In genomic region chr9:111211122-111212041, GRCm38 (mm10) we compare ENCODE assay signal across 27 mouse cellular contexts.
DNase-seq lines count a peak whose midpoint lies in the region; ATAC-seq and TF ChIP-seq lines count a peak whose summit lies in the region.
"Had no signal": no experiment of that assay in that cellular context is flagged by ENCODE, and none has a peak within 500 bp of the region (broad histone marks: within the 10 kb centered on the region; RNA-seq: fewer than 3 reads in every experiment).

No protein-coding gene starts in this region.

- ATAC-seq in heart, embryonic 15.5 days (replicated peaks; ENCODE audit: insufficient number of reproducible peaks, insufficient read depth, low FRiP score, low read depth), result no peak
- ATAC-seq in stomach, embryonic 15.5 days (ENCODE audit: insufficient read depth, low FRiP score, low read depth), result peak; percentile 18; the same call in 1 of the 2 replicates
- ATAC-seq in stomach, postnatal 0 days (ENCODE audit: low FRiP score, low TSS enrichment), result no peak
- ATAC-seq: CD4-positive, CD25-positive, alpha-beta regulatory T cell, adult 4 months; forebrain, embryonic 14.5 days; inflammation-experienced regulatory T-cells, adult 6 months; midbrain, embryonic 15.5 days had no signal

- H3K4me3 ChIP-seq in heart, embryonic 15.5 days, result no peak overlapping the region
- no peak overlapping the region for H3K4me3 ChIP-seq in stomach, embryonic 15.5 days (replicated peaks)
- no peak overlapping the region for H3K4me3 ChIP-seq in stomach, postnatal 0 days (ENCODE audit: low read depth, low read length)
- H3K4me3 ChIP-seq: hindbrain, embryonic 10.5 days; hindbrain, embryonic 15.5 days; liver, embryonic 13.5 days; lung, embryonic 15.5 days; midbrain, embryonic 10.5 days; midbrain, embryonic 15.5 days; neural tube, embryonic 15.5 days had no signal

- intact Hi-C loops in heart, postnatal 14 days (cut with DNase I), result loop anchor here (5.0 kb wide), 1 partner anchor 94 kb away; the partner anchor contains the start of gene Lrrfip2

- H3K36me3 ChIP-seq in heart, embryonic 15.5 days, result peaks cover 22% of the 10 kb centered on the region
- H3K36me3 ChIP-seq in stomach, embryonic 15.5 days, result peaks cover 8% of the 10 kb centered on the region; the same call in 1 of the 2 replicates
- H3K36me3 ChIP-seq in stomach, postnatal 0 days (ENCODE audit: control insufficient read depth, insufficient read depth, low read length), result no peaks in the 10 kb centered on the region

- TF ChIP-seq CTCF in stomach, postnatal 0 days (IDR thresholded peaks at IDR 0.05; ENCODE audit: low read depth), result no peak

- H3K27ac ChIP-seq in heart, embryonic 15.5 days, result peak overlapping the region; percentile 35; the same call in 1 of the 2 replicates
- H3K27ac ChIP-seq in stomach, embryonic 15.5 days, result no peak overlapping the region
- no peak overlapping the region for H3K27ac ChIP-seq in stomach, postnatal 0 days (replicated peaks)
- H3K27ac ChIP-seq: hindbrain, embryonic 10.5 days; hindbrain, embryonic 15.5 days; liver, embryonic 13.5 days; lung, embryonic 15.5 days; midbrain, embryonic 10.5 days; midbrain, embryonic 15.5 days; neural tube, embryonic 15.5 days had no signal

- no peak overlapping the region for H3K9ac ChIP-seq in heart, embryonic 15.5 days
- H3K9ac ChIP-seq in stomach, embryonic 15.5 days, result no peak overlapping the region
- H3K9ac ChIP-seq in stomach, postnatal 0 days (ENCODE audit: low read length), result no peak overlapping the region
- H3K9ac ChIP-seq: hindbrain, embryonic 15.5 days; liver, embryonic 13.5 days; lung, embryonic 15.5 days; midbrain, embryonic 15.5 days; neural tube, embryonic 15.5 days had no signal

- DNase-seq in heart, postnatal 14 days, result no peak
- DNase-seq in kidney, postnatal 14 days, result peak; percentile 16
- no peak for DNase-seq in kidney, adult 11 months
- DNase-seq in stomach, postnatal 0 days (ENCODE audit: low spot score), result no peak
- peak; percentile 19 for DNase-seq in yolk sac, embryonic 10.5 days (ENCODE audit: low spot score)
- no peak for DNase-seq in spleen, postnatal 36 days (ENCODE audit: low spot score in 2 of 2)
- DNase-seq: adrenal gland, postnatal 14 days; cerebellum, adult 11 months; cerebellum, adult 9-10 months; cerebellum, postnatal 36 days; gastrocnemius, postnatal 14 days; layer of hippocampus, adult 9-11 months; liver, embryonic 13.5 days; retina, postnatal 1 day; right cerebral cortex, postnatal 14 days; thymus, postnatal 4 days had no signal

- no peaks in the 10 kb centered on the region for H3K27me3 ChIP-seq in heart, embryonic 15.5 days
- no peaks in the 10 kb centered on the region for H3K27me3 ChIP-seq in stomach, embryonic 15.5 days (replicated peaks)
- no peaks in the 10 kb centered on the region for H3K27me3 ChIP-seq in stomach, postnatal 0 days (ENCODE audit: control insufficient read depth, insufficient read depth, low read length)
- H3K27me3 ChIP-seq: hindbrain, embryonic 15.5 days; liver, embryonic 13.5 days; lung, embryonic 15.5 days; midbrain, embryonic 15.5 days; neural tube, embryonic 15.5 days had no signal

- 71% methylated on average over 10 of the region's 10 CpGs for WGBS in heart, embryonic 15.5 days
- 70% methylated on average over 10 of the region's 10 CpGs for WGBS in stomach, embryonic 15.5 days
- 74% methylated on average over 10 of the region's 10 CpGs for WGBS in stomach, postnatal 0 days

- peaks cover 32% of the 10 kb centered on the region for H3K4me1 ChIP-seq in heart, embryonic 15.5 days (replicated peaks)
- H3K4me1 ChIP-seq in stomach, embryonic 15.5 days, result no peaks in the 10 kb centered on the region
- no peaks in the 10 kb centered on the region for H3K4me1 ChIP-seq in stomach, postnatal 0 days (replicated peaks; ENCODE audit: control insufficient read depth, insufficient read depth)
- H3K4me1 ChIP-seq: hindbrain, embryonic 10.5 days; hindbrain, embryonic 15.5 days; lung, embryonic 15.5 days; midbrain, embryonic 10.5 days; midbrain, embryonic 15.5 days; neural tube, embryonic 15.5 days had no signal

- H3K9me3 ChIP-seq in heart, embryonic 15.5 days (replicated peaks), result no peaks in the 10 kb centered on the region
- no peaks in the 10 kb centered on the region for H3K9me3 ChIP-seq in stomach, embryonic 15.5 days
- no peaks in the 10 kb centered on the region for H3K9me3 ChIP-seq in stomach, postnatal 0 days (ENCODE audit: control insufficient read depth, low read length)
- H3K9me3 ChIP-seq: hindbrain, embryonic 10.5 days; hindbrain, embryonic 15.5 days; liver, embryonic 13.5 days; lung, embryonic 15.5 days; midbrain, embryonic 10.5 days; midbrain, embryonic 15.5 days; neural tube, embryonic 15.5 days had no signal

- no peak overlapping the region for H3K4me2 ChIP-seq in heart, embryonic 15.5 days
- no peak overlapping the region for H3K4me2 ChIP-seq in stomach, embryonic 15.5 days
- no peak overlapping the region for H3K4me2 ChIP-seq in stomach, postnatal 0 days (replicated peaks; ENCODE audit: low read depth)
- H3K4me2 ChIP-seq: hindbrain, embryonic 15.5 days; liver, embryonic 13.5 days; lung, embryonic 15.5 days; midbrain, embryonic 15.5 days; neural tube, embryonic 15.5 days had no signal

- no peak for TF ChIP-seq EP300 in stomach, postnatal 0 days (optimal IDR thresholded peaks at IDR 0.05)

Comparison
In these comparisons a context has a peak if more than half of its experiments do, and no peak if none do; other contexts are left out.
1. DNase-seq: peak in kidney, postnatal 14 days (single experiment) and yolk sac, embryonic 10.5 days (single experiment); none in heart, postnatal 14 days (0 of 2), kidney, adult 11 months (single experiment), stomach, postnatal 0 days (single experiment) and spleen, postnatal 36 days (0 of 2).